In genomic region chr12:12893986-12894385, GRCm38 (mm10) we compare ENCODE assay signal across 16 mouse cellular contexts.
"Had no signal": no experiment of that assay in that cellular context is flagged by ENCODE, and none has a peak within 500 bp of the region (broad histone marks: within the 10 kb centered on the region; RNA-seq: fewer than 3 reads in every experiment).

No protein-coding gene starts in this region.

- H3K4me2 ChIP-seq: neural tube, embryonic 13.5 days; neural tube, embryonic 15.5 days; stomach, embryonic 15.5 days had no signal

- H3K27ac ChIP-seq: neural tube, embryonic 13.5 days; neural tube, embryonic 15.5 days; stomach, embryonic 15.5 days; stomach, postnatal 0 days had no signal

- H3K36me3 ChIP-seq: neural tube, embryonic 13.5 days; neural tube, embryonic 15.5 days; stomach, embryonic 15.5 days had no signal

- H3K27me3 ChIP-seq: neural tube, embryonic 13.5 days; neural tube, embryonic 15.5 days; stomach, embryonic 15.5 days had no signal

- H3K9ac ChIP-seq: neural tube, embryonic 13.5 days; neural tube, embryonic 15.5 days; stomach, embryonic 15.5 days had no signal

- H3K4me3 ChIP-seq: neural tube, embryonic 13.5 days; neural tube, embryonic 15.5 days; stomach, embryonic 15.5 days had no signal

- DNase-seq: retina, postnatal 1 day; right cerebral cortex, adult 18-20 months; right cerebral cortex, postnatal 14 days; right cerebral cortex, postnatal 25 days; right cerebral cortex, postnatal 4 days; spleen, adult 18-20 months; thymus, adult 18-20 months; thymus, adult 2 months; thymus, postnatal 14 days; thymus, postnatal 25 days; thymus, postnatal 36 days; thymus, postnatal 4 days had no signal

- H3K4me1 ChIP-seq: neural tube, embryonic 13.5 days; neural tube, embryonic 15.5 days had no signal

- H3K9me3 ChIP-seq: neural tube, embryonic 13.5 days; neural tube, embryonic 15.5 days; stomach, embryonic 15.5 days had no signal
